27 mouse cellular contexts compared by ENCODE assay signal in genomic region chr9:4679099-4679498, GRCm38 (mm10).
DNase-seq lines count a peak whose midpoint lies in the region; ATAC-seq and TF ChIP-seq lines count a peak whose summit lies in the region.
"Had no signal": no experiment of that assay in that cellular context is flagged by ENCODE, and none has a peak within 500 bp of the region (broad histone marks: within the 10 kb centered on the region; RNA-seq: fewer than 3 reads in every experiment).

No protein-coding gene starts in this region.

- no peak for ATAC-seq in hindbrain, postnatal 0 days
- no peak for ATAC-seq in hindbrain, embryonic 14.5 days (ENCODE audit: low FRiP score)
- peak; percentile 68; the same call in 1 of the 2 replicates for ATAC-seq in midbrain, embryonic 15.5 days (replicated peaks)
- no peak for ATAC-seq in midbrain, embryonic 11.5 days (ENCODE audit: low FRiP score)
- ATAC-seq: forebrain, embryonic 15.5 days; hindbrain, embryonic 16.5 days; inflammation-experienced regulatory T-cells, adult 6 months; Patski had no signal

- H3K36me3 ChIP-seq in hindbrain, postnatal 0 days (ENCODE audit: insufficient read depth, low read length), result no peaks in the 10 kb centered on the region
- no peaks in the 10 kb centered on the region for H3K36me3 ChIP-seq in hindbrain, embryonic 14.5 days (replicated peaks; ENCODE audit: control insufficient read depth, insufficient read depth)
- no peaks in the 10 kb centered on the region for H3K36me3 ChIP-seq in midbrain, embryonic 15.5 days (replicated peaks)
- no peaks in the 10 kb centered on the region for H3K36me3 ChIP-seq in midbrain, embryonic 11.5 days (ENCODE audit: control insufficient read depth, insufficient read depth, low read length)
- H3K36me3 ChIP-seq: embryonic facial prominence, embryonic 10.5 days; embryonic facial prominence, embryonic 13.5 days; forebrain, embryonic 12.5 days; forebrain, embryonic 15.5 days; heart, embryonic 12.5 days; heart, embryonic 15.5 days; hindbrain, embryonic 12.5 days had no signal

- DNase-seq in hindbrain, postnatal 0 days (ENCODE audit: low spot score), result peak; percentile 4
- DNase-seq in hindbrain, embryonic 14.5 days (ENCODE audit: low spot score), result no peak
- DNase-seq in midbrain, embryonic 11.5 days (ENCODE audit: low spot score, missing footprints), result no peak
- peak; percentile 13 for DNase-seq in brain, embryonic 14.5 days (ENCODE audit: low read depth)
- no peak for DNase-seq in left cerebral cortex, adult 8-10 months (ENCODE audit: low spot score in 2 of 2)
- DNase-seq: adrenal gland, postnatal 10 days; adrenal gland, postnatal 36 days; cerebellum, adult 11-12 months; cerebellum, adult 8-10 months; cerebellum, postnatal 10 days; cerebellum, postnatal 36 days; embryo, embryonic 11 days; gastrocnemius, postnatal 25 days; heart, adult 18-20 months; heart, postnatal 10 days had no signal

- no peak overlapping the region for H3K27ac ChIP-seq in hindbrain, postnatal 0 days
- H3K27ac ChIP-seq in hindbrain, embryonic 14.5 days, result no peak overlapping the region
- H3K27ac ChIP-seq in midbrain, embryonic 15.5 days, result no peak overlapping the region
- H3K27ac ChIP-seq in midbrain, embryonic 11.5 days (ENCODE audit: low read depth, low read length), result no peak overlapping the region
- H3K27ac ChIP-seq: embryonic facial prominence, embryonic 10.5 days; embryonic facial prominence, embryonic 13.5 days; forebrain, embryonic 12.5 days; forebrain, embryonic 15.5 days; heart, embryonic 15.5 days; hindbrain, embryonic 12.5 days had no signal

- H3K27me3 ChIP-seq in hindbrain, postnatal 0 days (ENCODE audit: insufficient read depth, low read length), result no peaks in the 10 kb centered on the region
- no peaks in the 10 kb centered on the region for H3K27me3 ChIP-seq in hindbrain, embryonic 14.5 days (ENCODE audit: control insufficient read depth, insufficient read depth, low read length)
- H3K27me3 ChIP-seq in midbrain, embryonic 15.5 days (replicated peaks), result no peaks in the 10 kb centered on the region
- H3K27me3 ChIP-seq in midbrain, embryonic 11.5 days (ENCODE audit: control insufficient read depth, insufficient read depth, low read length), result no peaks in the 10 kb centered on the region
- H3K27me3 ChIP-seq: embryonic facial prominence, embryonic 13.5 days; forebrain, embryonic 12.5 days; forebrain, embryonic 15.5 days; heart, embryonic 12.5 days; heart, embryonic 15.5 days; hindbrain, embryonic 12.5 days; Patski had no signal

- H3K4me2 ChIP-seq in hindbrain, postnatal 0 days (ENCODE audit: low read depth, low read length), result no peak overlapping the region
- H3K4me2 ChIP-seq in hindbrain, embryonic 14.5 days (replicated peaks), result no peak overlapping the region
- H3K4me2 ChIP-seq in midbrain, embryonic 15.5 days, result no peak overlapping the region
- no peak overlapping the region for H3K4me2 ChIP-seq in midbrain, embryonic 11.5 days
- H3K4me2 ChIP-seq: embryonic facial prominence, embryonic 13.5 days; forebrain, embryonic 12.5 days; forebrain, embryonic 15.5 days; heart, embryonic 12.5 days; heart, embryonic 15.5 days; hindbrain, embryonic 12.5 days had no signal

- TF ChIP-seq CTCF in hindbrain, postnatal 0 days (IDR thresholded peaks at IDR 0.05; ENCODE audit: low read depth), result no peak
- no peak for TF ChIP-seq CTCF in brain, embryonic 14.5 days (IDR thresholded peaks at IDR 0.05; ENCODE audit: borderline replicate concordance, extremely low read depth, insufficient read depth, insufficient read length)

- no peak overlapping the region for H3K9ac ChIP-seq in hindbrain, postnatal 0 days (replicated peaks; ENCODE audit: low read length)
- no peak overlapping the region for H3K9ac ChIP-seq in hindbrain, embryonic 14.5 days
- H3K9ac ChIP-seq in midbrain, embryonic 15.5 days, result no peak overlapping the region
- no peak overlapping the region for H3K9ac ChIP-seq in midbrain, embryonic 11.5 days (ENCODE audit: low read length)
- H3K9ac ChIP-seq: embryonic facial prominence, embryonic 13.5 days; forebrain, embryonic 12.5 days; forebrain, embryonic 15.5 days; heart, embryonic 12.5 days; heart, embryonic 15.5 days; hindbrain, embryonic 12.5 days had no signal

- H3K4me1 ChIP-seq in hindbrain, postnatal 0 days (ENCODE audit: insufficient read depth, low read length), result no peaks in the 10 kb centered on the region
- H3K4me1 ChIP-seq in hindbrain, embryonic 14.5 days (replicated peaks; ENCODE audit: control insufficient read depth, insufficient read depth, low read length), result no peaks in the 10 kb centered on the region
- H3K4me1 ChIP-seq in midbrain, embryonic 15.5 days, result no peaks in the 10 kb centered on the region; the same call in 1 of the 2 replicates
- no peaks in the 10 kb centered on the region; the same call in 1 of the 2 replicates for H3K4me1 ChIP-seq in midbrain, embryonic 11.5 days (ENCODE audit: control insufficient read depth, insufficient read depth, low read length)
- H3K4me1 ChIP-seq: embryonic facial prominence, embryonic 10.5 days; embryonic facial prominence, embryonic 13.5 days; forebrain, embryonic 12.5 days; heart, embryonic 12.5 days; heart, embryonic 15.5 days; hindbrain, embryonic 12.5 days had no signal

- 59% methylated on average over 1 of the region's 1 CpGs for WGBS in hindbrain, postnatal 0 days
- WGBS in hindbrain, embryonic 14.5 days, result 96% methylated on average over 1 of the region's 1 CpGs
- WGBS in midbrain, embryonic 15.5 days, result 82% methylated on average over 1 of the region's 1 CpGs
- 94% methylated on average over 1 of the region's 1 CpGs for WGBS in midbrain, embryonic 11.5 days

- H3K4me3 ChIP-seq in hindbrain, postnatal 0 days (ENCODE audit: low read length), result no peak overlapping the region
- no peak overlapping the region for H3K4me3 ChIP-seq in hindbrain, embryonic 14.5 days (replicated peaks; ENCODE audit: low read length)
- no peak overlapping the region for H3K4me3 ChIP-seq in midbrain, embryonic 15.5 days
- H3K4me3 ChIP-seq in midbrain, embryonic 11.5 days (ENCODE audit: low read depth, low read length), result no peak overlapping the region
- H3K4me3 ChIP-seq: embryonic facial prominence, embryonic 10.5 days; embryonic facial prominence, embryonic 13.5 days; erythroblast, embryonic 14.5 days; forebrain, embryonic 12.5 days; forebrain, embryonic 15.5 days; heart, embryonic 12.5 days; heart, embryonic 15.5 days; hindbrain, embryonic 12.5 days had no signal

- no peaks in the 10 kb centered on the region for H3K9me3 ChIP-seq in hindbrain, postnatal 0 days (ENCODE audit: low read length)
- H3K9me3 ChIP-seq in hindbrain, embryonic 14.5 days (ENCODE audit: control insufficient read depth, low read length), result no peaks in the 10 kb centered on the region
- H3K9me3 ChIP-seq in midbrain, embryonic 15.5 days, result no peaks in the 10 kb centered on the region
- H3K9me3 ChIP-seq in midbrain, embryonic 11.5 days (ENCODE audit: control insufficient read depth, low read length), result no peaks in the 10 kb centered on the region
- H3K9me3 ChIP-seq: embryonic facial prominence, embryonic 10.5 days; embryonic facial prominence, embryonic 13.5 days; forebrain, embryonic 12.5 days; forebrain, embryonic 15.5 days; heart, embryonic 12.5 days; heart, embryonic 15.5 days; hindbrain, embryonic 12.5 days had no signal

- TF ChIP-seq POLR2A in brain, embryonic 14.5 days (IDR thresholded peaks at IDR 0.05; ENCODE audit: borderline replicate concordance, extremely low read depth, insufficient read depth, insufficient read length, poor library complexity, severe bottlenecking), result no peak

Comparison
In these comparisons a context has a peak if more than half of its experiments do, and no peak if none do; other contexts are left out.
1. DNase-seq: peak in hindbrain, postnatal 0 days (single experiment) and brain, embryonic 14.5 days (single experiment); none in hindbrain, embryonic 14.5 days (single experiment), midbrain, embryonic 11.5 days (single experiment) and left cerebral cortex, adult 8-10 months (0 of 2).